Mouse (Mus musculus) frontal cortex, adult 2 months (tissue): ENCODE results near the gene Spata4. TPM values are rescaled to one million over a fixed set of nuclear protein-coding genes. Genes with fewer than 3 reads are reported as not detected.

Experiments used
- polyA plus RNA-seq: library from polyadenylated mRNA; depleted of rRNA; stranded (reverse); fragments of >200 nt; gene quantifications from 2 replicates; pipeline ENCODE4 v1.2.3, GENCODE M21; 2012; rRNA removed

The Spata4 gene
- polyA plus RNA-seq, 1 experiment, result 0.12 TPM

Other genes starting within 250 kb of the Spata4 start
- 3.7 and 3.9 TPM in 2 replicates for gene Asb5, start 71.2 kb upstream of the Spata4 start, polyA plus RNA-seq
- 44.4 and 47.2 TPM in 2 replicates for gene Spcs3, start 70.8 kb upstream of the Spata4 start, polyA plus RNA-seq